Mouse (Mus musculus): ENCODE measurements around the gene Zfp316. TPM values are rescaled to one million over a fixed set of nuclear protein-coding genes. Genes with fewer than 3 reads are reported as not detected.
A peak's percentile ranks its signal among the peaks of the same experiment; 100 is the strongest.

Gene Zfp316
- polyA plus RNA-seq, 1 experiment from 2014 or later: 5.2 TPM

DNA sequence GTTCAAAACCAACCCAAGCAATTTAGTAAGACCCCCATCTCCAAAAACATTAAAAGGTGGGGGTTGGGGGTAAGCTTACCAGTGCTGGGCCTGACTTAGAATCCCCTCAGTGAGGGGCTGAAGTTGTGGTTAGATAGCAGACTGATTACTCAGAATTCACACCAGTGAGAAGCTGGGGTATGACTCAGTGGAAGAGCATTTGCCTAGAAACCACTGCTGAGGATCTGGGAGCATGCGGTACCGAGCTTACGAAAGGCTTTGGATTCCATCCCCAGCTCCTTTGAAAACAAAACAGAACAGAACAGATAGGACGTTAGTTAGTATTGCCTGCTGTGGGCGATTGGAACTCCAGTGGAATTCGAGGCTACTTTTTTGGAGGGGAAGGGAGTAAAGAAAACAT lies 1.8 kb upstream of the Zfp316 start:
- Histone ChIP-seq H3K36me3 (ENCODE audit: control insufficient read depth, insufficient read depth, low read length) (no peaks in the 10 kb centered on the region), H3K4me1 (ENCODE audit: control insufficient read depth, insufficient read depth, low read length) (peaks cover 20% of the 10 kb centered on the region), H3K4me2 (ENCODE audit: low read depth, low read length) (no peak overlapping the region), H3K4me3 (ENCODE audit: low read depth, low read length) (no peak overlapping the region), H3K9me3 (ENCODE audit: control insufficient read depth, low read length) (no peaks in the 10 kb centered on the region), H3K27ac (ENCODE audit: low read depth, low read length) (no peak overlapping the region), H3K9ac (replicated peaks; ENCODE audit: low read depth, low read length) (no peak overlapping the region), H3K27me3 (ENCODE audit: control insufficient read depth, insufficient read depth, low read length) (no peaks in the 10 kb centered on the region)
- 88% methylated on average over 6 of the region's 6 CpGs for WGBS
- no peak for ATAC-seq (ENCODE audit: low read depth)

DNA sequence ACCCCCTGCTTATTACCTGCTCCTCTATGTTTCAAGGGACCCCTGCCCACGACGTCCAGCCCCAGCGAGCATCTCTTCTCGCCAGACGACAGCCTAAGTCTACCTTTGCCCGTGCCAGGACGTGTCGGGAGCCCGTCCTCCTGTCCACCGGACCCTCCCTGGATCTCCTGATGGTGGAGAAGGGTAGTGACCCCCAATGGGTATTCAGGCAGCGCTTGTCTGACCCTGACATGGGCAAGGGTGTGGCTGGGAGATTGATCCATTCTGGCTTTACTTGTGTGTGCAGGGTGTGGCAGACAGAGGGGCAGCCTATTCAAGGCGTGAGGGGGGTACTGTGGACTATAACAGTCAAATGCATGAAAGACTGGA lies 313 bp upstream of the Zfp316 start:
- no peak; the same call in 1 of the 2 replicates for ATAC-seq (ENCODE audit: low read depth)
- no peaks in the 10 kb centered on the region for H3K27me3 ChIP-seq (ENCODE audit: control insufficient read depth, insufficient read depth, low read length)
- 2% methylated on average over 12 of the region's 12 CpGs for WGBS

DNA sequence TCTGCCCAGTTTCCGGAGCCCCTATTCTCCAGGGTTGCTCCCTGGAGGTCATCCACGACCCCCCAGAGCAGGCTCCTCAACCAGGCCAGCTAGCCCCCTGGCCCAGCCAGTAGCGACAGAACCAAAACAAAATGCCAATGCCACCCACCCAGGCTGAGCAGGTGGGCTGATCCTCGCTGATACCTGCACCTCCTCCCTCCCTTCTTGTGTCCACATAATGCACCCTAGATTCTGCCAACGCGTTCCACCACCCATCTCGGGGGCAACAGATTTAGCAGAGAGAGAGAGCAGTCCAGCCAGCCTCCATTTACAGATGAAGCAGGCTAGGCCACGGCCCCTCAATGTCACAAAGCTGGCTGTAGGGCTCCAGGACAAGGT lies 848 bp downstream of the Zfp316 start:
- Histone ChIP-seq H3K27ac (ENCODE audit: low read depth, low read length) (peak overlapping the region; percentile 75), H3K4me3 (ENCODE audit: low read depth, low read length) (peak overlapping the region; percentile 77), H3K36me3 (ENCODE audit: control insufficient read depth, insufficient read depth, low read length) (peaks cover 1% of the 10 kb centered on the region; the same call in 1 of the 2 replicates), H3K9me3 (ENCODE audit: control insufficient read depth, low read length) (no peaks in the 10 kb centered on the region), H3K4me2 (ENCODE audit: low read depth, low read length) (peak overlapping the region; percentile 95), H3K27me3 (ENCODE audit: control insufficient read depth, insufficient read depth, low read length) (no peaks in the 10 kb centered on the region), H3K4me1 (ENCODE audit: control insufficient read depth, insufficient read depth, low read length) (peaks cover 20% of the 10 kb centered on the region), H3K9ac (replicated peaks; ENCODE audit: low read depth, low read length) (peak overlapping the region; percentile 73)
- ATAC-seq (ENCODE audit: low read depth): no peak
- WGBS: 16% methylated on average over 8 of the region's 8 CpGs

More for the DNA sequence above, 313 bp upstream of the Zfp316 start:
- Histone ChIP-seq H3K9ac (replicated peaks; ENCODE audit: low read depth, low read length) (peak overlapping the region; percentile 73), H3K36me3 (ENCODE audit: control insufficient read depth, insufficient read depth, low read length) (no peaks in the 10 kb centered on the region), H3K4me1 (ENCODE audit: control insufficient read depth, insufficient read depth, low read length) (peaks cover 20% of the 10 kb centered on the region), H3K4me3 (ENCODE audit: low read depth, low read length) (peak overlapping the region; percentile 77), H3K27ac (ENCODE audit: low read depth, low read length) (peak overlapping the region; percentile 75; the same call in 1 of the 2 replicates), H3K4me2 (ENCODE audit: low read depth, low read length) (peak overlapping the region; percentile 95), H3K9me3 (ENCODE audit: control insufficient read depth, low read length) (no peaks in the 10 kb centered on the region)

DNA sequence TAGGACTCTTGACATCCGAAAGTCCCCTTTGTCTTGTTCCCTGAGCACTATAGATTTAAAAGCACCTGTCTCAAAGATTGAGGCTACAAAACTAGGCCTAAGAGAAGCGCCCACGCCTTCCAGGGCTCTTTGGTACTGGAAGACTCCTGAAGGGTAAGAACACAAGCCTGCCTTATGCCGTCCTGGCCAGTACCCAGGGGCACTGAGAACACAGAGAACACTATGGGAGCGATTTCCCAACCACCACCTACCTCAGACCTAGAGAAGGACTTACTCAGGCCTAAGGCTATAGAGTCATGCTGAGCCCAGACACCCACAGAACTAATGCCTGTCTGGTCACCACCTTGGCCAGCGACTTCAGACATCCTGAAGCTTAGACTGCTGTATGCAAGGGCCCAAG lies 3.0 kb downstream of the Zfp316 start:
- WGBS: 90% methylated on average over 6 of the region's 6 CpGs
- Histone ChIP-seq H3K4me1 (ENCODE audit: control insufficient read depth, insufficient read depth, low read length) (peaks cover 20% of the 10 kb centered on the region), H3K9me3 (ENCODE audit: control insufficient read depth, low read length) (no peaks in the 10 kb centered on the region), H3K36me3 (ENCODE audit: control insufficient read depth, insufficient read depth, low read length) (peaks cover 23% of the 10 kb centered on the region), H3K9ac (replicated peaks; ENCODE audit: low read depth, low read length) (no peak overlapping the region), H3K27me3 (ENCODE audit: control insufficient read depth, insufficient read depth, low read length) (no peaks in the 10 kb centered on the region), H3K4me2 (ENCODE audit: low read depth, low read length) (no peak overlapping the region), H3K4me3 (ENCODE audit: low read depth, low read length) (no peak overlapping the region), H3K27ac (ENCODE audit: low read depth, low read length) (no peak overlapping the region)
- no peak for ATAC-seq (ENCODE audit: low read depth)

DNA sequence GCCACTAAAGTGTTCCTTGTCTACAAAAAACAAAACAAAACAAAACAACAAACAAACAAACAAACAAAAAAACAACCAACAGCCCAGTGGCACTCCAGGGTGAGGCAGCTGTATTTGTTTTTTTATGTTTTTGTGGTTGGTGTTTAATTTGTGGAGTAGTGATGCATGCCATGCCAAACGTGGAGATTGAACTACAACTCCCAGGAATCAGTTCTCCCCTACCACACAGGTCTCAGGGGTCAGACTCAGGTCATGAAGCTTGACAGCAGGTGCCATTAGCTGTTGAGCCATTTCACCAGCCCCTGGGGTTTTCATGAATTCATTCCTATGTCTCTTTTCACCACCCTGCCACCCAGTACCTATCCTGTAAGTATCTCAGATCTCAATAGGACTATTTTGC lies 4.4 kb downstream of the Zfp316 start:
- ATAC-seq (ENCODE audit: low read depth): no peak
- 50% methylated on average over 1 of the region's 1 CpGs for WGBS
- no peaks in the 10 kb centered on the region for H3K27me3 ChIP-seq (ENCODE audit: control insufficient read depth, insufficient read depth, low read length)

DNA sequence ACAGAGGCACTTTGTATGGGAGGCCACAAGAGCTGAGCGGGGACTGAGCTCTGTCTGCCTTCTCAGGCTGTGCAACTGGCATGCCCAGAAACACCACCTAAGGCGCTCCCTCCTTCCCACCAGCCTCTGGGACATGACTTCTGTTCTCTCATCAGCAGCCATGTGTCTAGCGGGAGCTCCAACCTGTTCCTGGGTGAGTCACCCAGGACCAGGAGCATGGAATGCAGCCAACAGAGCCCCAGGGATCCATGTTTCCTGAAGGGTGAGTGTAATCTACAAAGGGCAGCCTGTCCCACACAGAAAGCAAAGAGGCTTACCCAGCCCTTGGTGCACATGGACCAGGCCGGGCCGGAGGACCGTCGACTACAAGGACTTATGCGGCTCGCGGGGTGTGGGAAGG lies 5.1 kb downstream of the Zfp316 start:
- Histone ChIP-seq H3K9me3 (ENCODE audit: control insufficient read depth, low read length) (no peaks in the 10 kb centered on the region), H3K27ac (ENCODE audit: low read depth, low read length) (no peak overlapping the region), H3K36me3 (ENCODE audit: control insufficient read depth, insufficient read depth, low read length) (peaks cover 33% of the 10 kb centered on the region), H3K4me3 (ENCODE audit: low read depth, low read length) (no peak overlapping the region), H3K4me1 (ENCODE audit: control insufficient read depth, insufficient read depth, low read length) (peaks cover 10% of the 10 kb centered on the region), H3K9ac (replicated peaks; ENCODE audit: low read depth, low read length) (no peak overlapping the region), H3K4me2 (ENCODE audit: low read depth, low read length) (no peak overlapping the region), H3K27me3 (ENCODE audit: control insufficient read depth, insufficient read depth, low read length) (no peaks in the 10 kb centered on the region)
- 93% methylated on average over 10 of the region's 10 CpGs for WGBS
- ATAC-seq (ENCODE audit: low read depth): no peak

More for the DNA sequence above, 4.4 kb downstream of the Zfp316 start:
- Histone ChIP-seq H3K36me3 (ENCODE audit: control insufficient read depth, insufficient read depth, low read length) (peaks cover 28% of the 10 kb centered on the region), H3K9me3 (ENCODE audit: control insufficient read depth, low read length) (no peaks in the 10 kb centered on the region), H3K27ac (ENCODE audit: low read depth, low read length) (no peak overlapping the region), H3K4me1 (ENCODE audit: control insufficient read depth, insufficient read depth, low read length) (peaks cover 11% of the 10 kb centered on the region), H3K9ac (replicated peaks; ENCODE audit: low read depth, low read length) (no peak overlapping the region), H3K4me3 (ENCODE audit: low read depth, low read length) (no peak overlapping the region), H3K4me2 (ENCODE audit: low read depth, low read length) (no peak overlapping the region)

DNA sequence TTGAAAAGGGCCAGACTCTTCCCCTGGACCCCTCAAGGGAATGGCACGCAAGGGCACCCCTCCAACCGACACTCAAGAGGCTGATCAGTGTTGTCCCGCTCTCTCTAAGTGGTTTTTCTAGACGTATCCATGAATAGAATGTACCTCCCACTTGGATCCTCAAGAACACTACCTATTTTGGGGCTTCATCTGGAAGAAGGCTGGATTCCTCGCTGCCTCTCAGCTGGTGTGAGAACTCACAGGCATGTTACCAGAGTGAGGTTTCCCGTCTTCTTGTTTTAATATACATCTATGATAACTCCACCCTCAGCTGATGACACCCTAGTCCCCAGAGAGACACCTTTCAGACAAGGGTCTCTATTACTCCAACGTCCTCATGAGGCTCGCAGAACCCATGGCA lies 8.2 kb downstream of the Zfp316 start:
- Histone ChIP-seq H3K4me2 (ENCODE audit: low read depth, low read length) (no peak overlapping the region), H3K36me3 (ENCODE audit: control insufficient read depth, insufficient read depth, low read length) (peaks cover 37% of the 10 kb centered on the region), H3K4me1 (ENCODE audit: control insufficient read depth, insufficient read depth, low read length) (no peaks in the 10 kb centered on the region), H3K4me3 (ENCODE audit: low read depth, low read length) (no peak overlapping the region), H3K27me3 (ENCODE audit: control insufficient read depth, insufficient read depth, low read length) (peaks cover 12% of the 10 kb centered on the region), H3K9me3 (ENCODE audit: control insufficient read depth, low read length) (no peaks in the 10 kb centered on the region), H3K27ac (ENCODE audit: low read depth, low read length) (no peak overlapping the region), H3K9ac (replicated peaks; ENCODE audit: low read depth, low read length) (no peak overlapping the region)
- no peak for ATAC-seq (ENCODE audit: low read depth)
- WGBS: 92% methylated on average over 8 of the region's 8 CpGs

DNA sequence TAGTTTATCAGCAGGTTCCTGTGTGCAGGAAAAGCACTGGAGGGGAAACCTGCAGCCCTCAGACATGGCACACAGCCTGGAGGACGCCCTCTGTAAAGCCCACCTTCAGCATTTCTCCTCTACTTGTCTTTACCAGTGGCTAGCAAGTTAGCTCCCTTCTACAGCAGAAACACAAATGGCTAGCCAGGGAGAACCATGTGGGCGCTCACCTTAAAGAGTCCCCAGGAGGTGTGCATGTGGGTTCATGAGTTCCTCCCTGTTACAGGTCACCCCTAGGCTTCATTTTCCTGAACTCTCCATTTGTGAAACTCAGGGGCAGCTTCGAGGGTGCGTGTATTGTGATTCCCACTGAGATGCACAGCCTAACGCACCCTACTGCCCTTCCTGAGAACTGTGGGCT lies 14.0 kb downstream of the Zfp316 start:
- Histone ChIP-seq H3K4me3 (ENCODE audit: low read depth, low read length) (no peak overlapping the region), H3K27ac (ENCODE audit: low read depth, low read length) (no peak overlapping the region), H3K36me3 (ENCODE audit: control insufficient read depth, insufficient read depth, low read length) (peaks cover 44% of the 10 kb centered on the region), H3K9me3 (ENCODE audit: control insufficient read depth, low read length) (no peaks in the 10 kb centered on the region), H3K27me3 (ENCODE audit: control insufficient read depth, insufficient read depth, low read length) (peaks cover 49% of the 10 kb centered on the region), H3K4me2 (ENCODE audit: low read depth, low read length) (no peak overlapping the region), H3K9ac (replicated peaks; ENCODE audit: low read depth, low read length) (no peak overlapping the region), H3K4me1 (ENCODE audit: control insufficient read depth, insufficient read depth, low read length) (peaks cover 10% of the 10 kb centered on the region)
- no peak for ATAC-seq (ENCODE audit: low read depth)
- WGBS: 81% methylated on average over 5 of the region's 5 CpGs

DNA sequence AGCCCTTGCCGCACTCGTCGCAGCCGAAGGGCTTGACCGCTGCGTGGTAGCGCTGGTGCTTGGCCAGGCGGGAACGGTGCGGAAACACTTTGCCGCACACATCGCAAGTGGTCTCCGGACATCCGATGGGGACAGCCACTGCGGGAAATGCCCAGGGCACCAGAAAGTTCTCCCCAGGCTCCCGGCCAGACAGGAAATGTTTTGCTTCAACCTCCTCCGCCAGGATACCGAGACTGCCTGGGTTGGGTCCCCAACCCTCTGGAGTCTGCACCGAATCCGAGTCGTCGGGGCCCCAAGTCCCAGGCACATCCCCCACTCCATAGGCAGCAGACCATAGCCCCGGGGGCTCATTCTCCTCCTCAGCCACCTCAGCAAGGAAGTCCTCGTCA lies 14.7 kb downstream of the Zfp316 start:
- 24% methylated on average over 24 of the region's 24 CpGs for WGBS
- no peak overlapping the region for H3K4me3 ChIP-seq (ENCODE audit: low read depth, low read length)
- H3K27me3 ChIP-seq (ENCODE audit: control insufficient read depth, insufficient read depth, low read length): peaks cover 49% of the 10 kb centered on the region
- no peak overlapping the region for H3K4me2 ChIP-seq (ENCODE audit: low read depth, low read length)
- H3K4me1 ChIP-seq (ENCODE audit: control insufficient read depth, insufficient read depth, low read length): peaks cover 10% of the 10 kb centered on the region
- peaks cover 38% of the 10 kb centered on the region for H3K36me3 ChIP-seq (ENCODE audit: control insufficient read depth, insufficient read depth, low read length)
- ATAC-seq (ENCODE audit: low read depth): no peak
- no peaks in the 10 kb centered on the region for H3K9me3 ChIP-seq (ENCODE audit: control insufficient read depth, low read length)
- H3K9ac ChIP-seq (replicated peaks; ENCODE audit: low read depth, low read length): no peak overlapping the region
- H3K27ac ChIP-seq (ENCODE audit: low read depth, low read length): no peak overlapping the region
